Mouse (Mus musculus): ENCODE data around the gene Pigx.

GRCm38 (mm10) chr16:32066899-32067298 is 32.6 kb downstream of the Pigx start:
- no peak for TF ChIP-seq CTCF (IDR thresholded peaks at IDR 0.05; ENCODE audit: borderline replicate concordance, insufficient read depth, low read depth, low read length)
- no peak for TF ChIP-seq POLR2A (IDR thresholded peaks at IDR 0.05; ENCODE audit: borderline replicate concordance, insufficient read depth, low read length)

Data from cerebellum, adult 2 months (tissue).